Mouse (Mus musculus) T-helper 1 cell (primary cell): ENCODE measurements around the gene Elfn1.

Experiments used
- in situ Hi-C: fragments of 300-600 bp; cut with MboI, MseI; formaldehyde crosslinking; loops from one replicate; pipeline ENCODE4 v1.15.1; 2025; ENCODE audit warnings: high pct_unique_total_duplicates

The Elfn1 gene

GRCm38 (mm10) chr5:139910755-139911300 lies 3.1 kb downstream of the Elfn1 start:
- in situ Hi-C loops = no loop called here

- in situ Hi-C loops = no loop called here
These were observed 3.8 kb downstream of the Elfn1 start for GRCm38 (mm10) chr5:139911506-139911905.

- in situ Hi-C loops = no loop called here
These were observed 4.5 kb downstream of the Elfn1 start for GRCm38 (mm10) chr5:139912121-139912771.

DNA sequence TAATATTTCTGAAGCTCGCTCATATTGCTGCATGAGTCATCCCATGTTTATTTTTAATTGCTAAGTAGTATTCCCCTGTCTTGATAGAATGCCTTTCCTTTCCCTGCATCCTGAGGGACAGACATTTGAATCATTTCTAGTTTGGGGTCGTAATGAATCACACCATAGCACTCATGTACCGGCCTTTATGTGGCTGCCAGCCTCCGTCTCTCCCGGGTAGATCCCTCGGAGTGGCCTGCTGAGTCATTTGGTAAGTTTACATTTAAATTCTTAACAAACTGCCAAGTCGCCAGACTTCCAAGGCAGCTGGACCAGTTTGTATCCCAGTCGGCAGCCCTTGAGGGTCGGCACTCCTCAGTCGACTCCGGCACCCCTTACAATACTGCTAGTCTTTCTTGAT lies 13.9 kb downstream of the Elfn1 start:
- in situ Hi-C loops = no loop called here

GRCm38 (mm10) chr5:139923867-139924266 lies 16.1 kb downstream of the Elfn1 start:
- in situ Hi-C loops = no loop called here

- in situ Hi-C loops = no loop called here
These were observed 22.4 kb downstream of the Elfn1 start for GRCm38 (mm10) chr5:139930102-139930501.

DNA sequence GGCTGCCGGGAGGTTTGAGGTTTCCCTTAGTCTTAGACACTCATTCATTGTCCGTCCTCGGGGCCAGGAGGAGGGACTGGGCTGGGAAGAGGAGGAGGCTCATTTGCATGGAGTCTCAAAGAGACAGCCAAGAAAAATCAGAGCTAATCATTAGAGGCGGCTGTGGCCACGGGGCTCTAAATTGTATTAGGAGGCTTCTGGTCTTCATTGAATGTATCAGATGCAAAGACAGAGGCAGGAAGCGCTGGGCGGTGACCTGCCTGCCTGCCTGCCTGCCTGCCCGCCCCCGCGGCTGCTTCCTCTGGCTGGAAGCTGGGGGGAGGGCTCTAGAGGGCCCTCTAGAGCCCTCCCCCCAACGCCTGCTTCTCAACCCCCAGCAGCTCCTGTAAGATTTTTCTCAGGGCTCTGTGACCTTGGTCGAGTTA lies 23.2 kb downstream of the Elfn1 start:
- in situ Hi-C loops = no loop called here

- in situ Hi-C loops = no loop called here
These were observed 24.3 kb downstream of the Elfn1 start for GRCm38 (mm10) chr5:139931947-139932540.

DNA sequence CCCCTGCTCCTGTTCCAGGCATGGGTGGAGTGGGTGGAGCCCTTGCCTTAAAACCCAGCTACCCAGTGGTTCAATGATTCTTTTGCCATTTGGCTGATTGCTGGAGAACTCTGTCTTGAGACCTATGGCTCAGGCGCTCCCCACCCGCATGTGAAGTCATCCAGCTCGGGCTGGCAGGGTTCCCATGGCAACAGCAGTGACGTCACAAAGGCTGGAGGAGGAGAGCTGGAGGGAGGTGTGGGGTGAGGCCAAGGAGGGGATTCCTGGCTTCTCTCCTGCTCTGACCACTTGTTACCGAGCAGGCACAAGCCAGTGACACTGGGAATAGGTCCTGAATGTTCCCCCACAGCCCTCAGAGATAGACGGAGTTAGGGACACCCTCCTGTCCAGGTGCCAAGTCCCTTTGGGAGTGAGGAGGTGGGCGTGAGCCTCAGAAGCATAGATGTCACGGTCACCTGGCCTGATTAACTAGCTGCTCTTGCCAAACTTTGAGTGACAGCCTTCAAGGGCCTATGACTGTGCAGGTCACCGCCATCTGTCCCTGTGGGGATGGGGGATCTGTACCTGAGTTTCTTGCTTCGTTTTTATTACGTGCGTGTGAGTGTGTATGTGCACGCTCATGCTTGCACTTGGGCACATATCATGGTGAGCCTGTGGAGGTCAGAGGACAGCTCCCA lies 25.0 kb downstream of the Elfn1 start:
- in situ Hi-C loops = no loop called here

DNA sequence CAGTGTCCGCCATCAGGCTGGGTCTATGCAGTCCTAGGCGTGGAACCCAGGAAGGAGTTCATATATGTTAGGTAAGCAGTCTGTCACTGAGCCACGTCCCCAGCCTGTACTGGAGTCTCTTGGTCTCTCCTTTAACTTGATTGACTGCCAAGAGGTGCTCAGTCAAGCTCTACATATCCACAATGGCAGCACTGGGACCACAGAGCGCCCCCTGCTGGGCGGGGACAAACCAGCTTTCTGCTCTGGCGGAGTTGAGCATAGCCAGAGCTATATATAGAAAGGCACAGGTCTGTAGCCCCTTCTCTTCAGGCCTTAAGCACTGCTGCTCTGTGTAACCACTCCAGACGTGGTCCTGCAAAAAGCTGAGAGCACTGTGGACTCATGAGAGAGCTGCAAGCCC lies 25.7 kb downstream of the Elfn1 start:
- in situ Hi-C loops = no loop called here

DNA sequence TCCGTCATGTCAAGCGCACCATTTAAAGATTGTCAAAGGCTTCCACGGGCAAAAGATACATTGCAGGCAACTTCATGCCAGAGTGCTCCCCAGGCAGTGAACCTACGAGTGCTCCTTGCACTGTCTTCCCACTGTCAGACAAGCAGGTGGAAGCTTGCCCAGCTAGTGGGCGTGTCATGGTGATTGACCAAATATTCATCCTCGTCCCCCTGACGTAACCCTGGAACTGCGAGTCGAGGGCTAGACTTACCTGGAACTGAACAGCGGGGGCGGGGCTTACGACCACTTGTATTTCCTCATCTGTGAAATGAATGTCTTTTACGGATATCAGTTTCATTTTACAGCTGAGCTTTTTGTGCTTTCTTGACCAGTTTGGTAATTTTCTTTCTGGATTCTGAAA lies 28.7 kb downstream of the Elfn1 start:
- in situ Hi-C loops = no loop called here

GRCm38 (mm10) chr5:139944697-139945096 lies 37.0 kb downstream of the Elfn1 start:
- in situ Hi-C loops = no loop called here

- in situ Hi-C loops = no loop called here
These were observed 38.1 kb downstream of the Elfn1 start for GRCm38 (mm10) chr5:139945715-139946364.

DNA sequence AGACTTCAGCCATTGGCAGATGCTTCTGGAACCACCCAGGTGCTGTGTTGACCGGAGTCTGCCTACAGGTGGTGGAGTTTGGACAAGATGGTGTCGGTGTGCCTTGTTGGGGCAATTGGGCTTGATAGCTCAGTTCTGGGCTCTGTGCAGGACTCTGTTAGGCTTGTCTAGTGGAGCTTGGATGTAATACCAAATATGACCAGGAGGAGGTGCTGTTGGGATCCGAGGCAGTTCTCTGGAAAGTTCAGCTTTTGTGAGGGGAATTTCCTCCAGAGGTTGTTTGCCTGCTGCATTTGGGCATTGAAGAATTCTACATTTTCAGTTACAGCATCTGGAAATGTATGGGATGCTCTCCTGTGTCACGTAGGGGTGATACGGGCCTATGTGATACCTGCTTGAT lies 39.7 kb downstream of the Elfn1 start:
- in situ Hi-C loops = no loop called here

DNA sequence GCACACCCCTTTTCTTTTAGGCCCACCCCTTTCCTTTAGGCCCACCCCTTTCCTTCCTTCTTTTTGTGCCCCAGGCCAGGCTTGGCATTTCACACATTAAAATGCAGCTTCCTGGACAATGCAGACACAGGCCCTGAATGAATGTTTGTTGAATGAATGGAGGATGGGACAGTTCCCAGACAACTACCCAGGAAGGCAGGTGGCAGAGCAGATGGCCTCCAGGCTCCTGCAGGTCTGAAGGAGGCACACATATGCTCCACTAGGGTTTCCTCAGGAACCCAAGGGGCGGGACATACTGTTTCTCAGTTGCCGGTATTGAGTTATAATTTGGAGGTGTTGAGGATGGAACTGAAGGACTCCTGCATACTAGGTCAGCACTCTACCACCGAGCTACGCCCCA lies 40.8 kb downstream of the Elfn1 start:
- in situ Hi-C loops = no loop called here

- in situ Hi-C loops = no loop called here
These were observed 41.6 kb downstream of the Elfn1 start for GRCm38 (mm10) chr5:139949363-139949762.

DNA sequence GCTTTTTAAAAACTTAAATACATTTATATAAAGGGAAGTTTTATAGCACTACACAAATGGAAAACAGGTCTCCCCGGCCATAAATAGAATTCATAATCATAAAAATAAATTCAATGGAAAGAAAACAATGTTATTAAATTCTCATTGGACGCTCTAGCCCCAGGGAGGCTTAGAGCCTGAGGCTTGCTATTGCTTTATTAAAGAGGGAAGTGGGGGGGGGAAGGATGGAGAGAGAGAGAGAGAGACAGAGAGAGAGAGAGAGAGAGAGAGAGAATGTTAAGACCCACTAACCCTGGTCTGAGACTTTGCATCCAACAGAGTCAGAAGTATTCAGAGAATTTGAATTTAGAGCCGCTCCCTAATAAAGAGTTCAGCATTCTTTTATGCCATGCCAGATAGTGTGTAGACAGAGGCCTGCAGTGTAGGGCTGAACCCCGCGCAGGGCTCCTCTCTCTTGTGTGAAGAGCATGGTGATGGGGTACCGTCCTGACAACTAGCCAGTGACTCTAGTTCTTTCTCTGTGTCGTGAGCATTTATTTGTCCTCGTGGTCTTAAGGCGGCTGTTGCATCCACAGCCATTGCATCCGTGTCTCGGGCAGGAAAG lies 42.3 kb downstream of the Elfn1 start:
- in situ Hi-C loops = no loop called here

- in situ Hi-C loops = no loop called here
These were observed 49.1 kb downstream of the Elfn1 start for GRCm38 (mm10) chr5:139956859-139957258.

- in situ Hi-C loops = no loop called here
These were observed 52.0 kb downstream of the Elfn1 start for GRCm38 (mm10) chr5:139959741-139960140.

- in situ Hi-C loops = no loop called here
These were observed 56.6 kb downstream of the Elfn1 start for GRCm38 (mm10) chr5:139964391-139964790.

- in situ Hi-C loops = no loop called here
These were observed 57.9 kb downstream of the Elfn1 start for GRCm38 (mm10) chr5:139965596-139965995.
